ENCODE assay signal across 12 mouse cellular contexts in the genomic region with DNA sequence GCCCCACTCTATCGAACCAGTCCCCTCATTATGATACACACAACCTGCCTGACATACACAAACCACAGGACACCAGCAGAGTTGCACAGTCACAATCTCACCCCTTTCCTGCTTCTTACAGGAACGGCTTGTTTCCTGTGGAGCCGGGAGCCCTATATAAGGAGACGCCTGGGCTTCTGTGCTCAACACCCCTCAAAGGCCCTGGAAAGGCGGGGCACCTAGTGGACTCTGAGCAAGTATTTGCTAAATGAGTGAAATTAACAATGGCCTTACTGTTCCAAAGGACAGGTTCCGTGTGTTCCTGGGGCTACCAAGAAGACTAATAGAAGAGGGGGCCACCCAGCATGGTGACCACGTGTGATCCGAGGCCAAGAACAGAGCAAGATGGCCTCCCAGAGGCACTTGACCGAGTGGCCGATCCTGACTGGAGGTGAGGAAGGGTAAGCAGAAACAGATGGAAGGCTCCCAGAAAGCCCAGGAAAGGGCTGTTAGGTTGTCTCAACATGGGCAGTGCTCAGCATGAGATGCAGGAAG. TPM values are rescaled to one million over a fixed set of nuclear protein-coding genes. Genes with fewer than 3 reads are reported as not detected.
A peak's percentile ranks its signal among the peaks of the same experiment; 100 is the strongest.
DNase-seq lines count a peak whose midpoint lies in the region; ATAC-seq and TF ChIP-seq lines count a peak whose summit lies in the region.
"Had no signal": no experiment of that assay in that cellular context is flagged by ENCODE, and none has a peak within 500 bp of the region (broad histone marks: within the 10 kb centered on the region; RNA-seq: fewer than 3 reads in every experiment).

No protein-coding gene starts in this region.

- DNase-seq in heart, adult 11 months = no peak
- no peak for DNase-seq in neural tube, embryonic 10.5 days (ENCODE audit: extremely low spot score, low spot score)
- no peak for DNase-seq in hindbrain, postnatal 0 days (ENCODE audit: low spot score)
- no peak for DNase-seq in right cerebral cortex, postnatal 14 days
- DNase-seq in layer of hippocampus, adult 9-11 months = no peak
- DNase-seq: gastrocnemius, postnatal 14 days; kidney, adult 8-10 months; thymus, postnatal 36 days had no signal

- no peak overlapping the region for H3K4me3 ChIP-seq in heart, embryonic 16.5 days (ENCODE audit: low read length)
- H3K4me3 ChIP-seq in neural tube, embryonic 15.5 days (replicated peaks) = no peak overlapping the region
- H3K4me3 ChIP-seq in hindbrain, postnatal 0 days (ENCODE audit: low read length) = no peak overlapping the region
- H3K4me3 ChIP-seq: myocyte had no signal

- peak overlapping the region; percentile 2; the same call in 1 of the 2 replicates for H3K9ac ChIP-seq in heart, embryonic 16.5 days (ENCODE audit: low read length)
- no peak overlapping the region for H3K9ac ChIP-seq in neural tube, embryonic 15.5 days (replicated peaks)
- H3K9ac ChIP-seq in hindbrain, postnatal 0 days (replicated peaks; ENCODE audit: low read length) = no peak overlapping the region

- H3K9me3 ChIP-seq in heart, embryonic 16.5 days (replicated peaks; ENCODE audit: control insufficient read depth, low read length) = no peaks in the 10 kb centered on the region
- no peaks in the 10 kb centered on the region for H3K9me3 ChIP-seq in neural tube, embryonic 15.5 days (replicated peaks)
- no peaks in the 10 kb centered on the region for H3K9me3 ChIP-seq in hindbrain, postnatal 0 days (ENCODE audit: low read length)

- no peak for TF ChIP-seq CTCF in hindbrain, postnatal 0 days (IDR thresholded peaks at IDR 0.05; ENCODE audit: low read depth)

- 71% methylated on average over 10 of the region's 10 CpGs for WGBS in heart, embryonic 16.5 days
- 90% methylated on average over 10 of the region's 10 CpGs for WGBS in neural tube, embryonic 15.5 days
- 83% methylated on average over 10 of the region's 10 CpGs for WGBS in hindbrain, postnatal 0 days

- no peak overlapping the region for H3K4me2 ChIP-seq in heart, embryonic 16.5 days (ENCODE audit: low read depth, low read length)
- no peak overlapping the region for H3K4me2 ChIP-seq in neural tube, embryonic 15.5 days
- no peak overlapping the region for H3K4me2 ChIP-seq in hindbrain, postnatal 0 days (ENCODE audit: low read depth, low read length)

- H3K27me3 ChIP-seq in heart, embryonic 16.5 days (ENCODE audit: control insufficient read depth, insufficient read depth, low read length) = no peaks in the 10 kb centered on the region
- H3K27me3 ChIP-seq in neural tube, embryonic 15.5 days (replicated peaks) = no peaks in the 10 kb centered on the region
- no peaks in the 10 kb centered on the region for H3K27me3 ChIP-seq in hindbrain, postnatal 0 days (ENCODE audit: insufficient read depth, low read length)

- no peak for ATAC-seq in heart, embryonic 16.5 days (replicated peaks; ENCODE audit: extremely low read depth, insufficient read depth, low FRiP score)
- no peak for ATAC-seq in neural tube, embryonic 15.5 days (ENCODE audit: low FRiP score)
- no peak for ATAC-seq in hindbrain, postnatal 0 days
- ATAC-seq: activated CD4-positive, CD25-positive, alpha-beta regulatory T cell, adult 4 months had no signal

- H3K27ac ChIP-seq in heart, embryonic 16.5 days (ENCODE audit: low read length) = peak overlapping the region; percentile 95
- peak overlapping the region; percentile 37; the same call in 1 of the 2 replicates for H3K27ac ChIP-seq in neural tube, embryonic 15.5 days (replicated peaks)
- 0 out of 2 replicates have a peak overlapping the region, but pooled peaks have one; percentile 27 for H3K27ac ChIP-seq in hindbrain, postnatal 0 days

- H3K4me1 ChIP-seq in heart, embryonic 16.5 days (ENCODE audit: control insufficient read depth, insufficient read depth, low read length) = peaks cover 61% of the 10 kb centered on the region
- H3K4me1 ChIP-seq in neural tube, embryonic 15.5 days = peaks cover 44% of the 10 kb centered on the region
- H3K4me1 ChIP-seq in hindbrain, postnatal 0 days (ENCODE audit: insufficient read depth, low read length) = peaks cover 3% of the 10 kb centered on the region; the same call in 1 of the 2 replicates

- H3K36me3 ChIP-seq in heart, embryonic 16.5 days (ENCODE audit: control insufficient read depth, insufficient read depth) = peaks cover 16% of the 10 kb centered on the region
- H3K36me3 ChIP-seq in neural tube, embryonic 15.5 days = peaks cover 14% of the 10 kb centered on the region
- peaks cover 14% of the 10 kb centered on the region; the same call in 1 of the 2 replicates for H3K36me3 ChIP-seq in hindbrain, postnatal 0 days (ENCODE audit: insufficient read depth, low read length)

RNA-seq across cellular contexts. Expression of a gene that starts 5.9 kb away (rescaled TPM):
- polyA plus RNA-seq in heart, embryonic 16.5 days (2015; fragmentation: Nextera tagmentation; extraction: Ambion mirVana) = 101 and 104 TPM in 2 replicates
- 106 and 119 TPM in 2 replicates for polyA plus RNA-seq in neural tube, embryonic 15.5 days (2015; fragmentation: Nextera tagmentation; extraction: Ambion mirVana)
- total RNA-seq in hindbrain, postnatal 0 days (2014; rRNA removed) = 72.6 and 81.4 TPM in 2 replicates
- 84.3 and 87.7 TPM in 2 replicates for polyA plus RNA-seq in hindbrain, postnatal 0 days (2015; fragmentation: Nextera tagmentation; extraction: Ambion mirVana)

RNA-seq across cellular contexts. Expression of a gene that starts 10.5 kb away (rescaled TPM):
- polyA plus RNA-seq in heart, embryonic 16.5 days (2015; fragmentation: Nextera tagmentation; extraction: Ambion mirVana) = 95.4 and 96.8 TPM in 2 replicates
- 111 and 116 TPM in 2 replicates for polyA plus RNA-seq in neural tube, embryonic 15.5 days (2015; fragmentation: Nextera tagmentation; extraction: Ambion mirVana)
- total RNA-seq in hindbrain, postnatal 0 days (2014; rRNA removed) = 181 and 262 TPM in 2 replicates
- 139 and 145 TPM in 2 replicates for polyA plus RNA-seq in hindbrain, postnatal 0 days (2015; fragmentation: Nextera tagmentation; extraction: Ambion mirVana)

RNA-seq across cellular contexts. Expression of a gene that starts 20.1 kb away (rescaled TPM):
- polyA plus RNA-seq in heart, embryonic 16.5 days (2015; fragmentation: Nextera tagmentation; extraction: Ambion mirVana) = 13.3 and 14.1 TPM in 2 replicates
- polyA plus RNA-seq in neural tube, embryonic 15.5 days (2015; fragmentation: Nextera tagmentation; extraction: Ambion mirVana) = 56.0 and 61.2 TPM in 2 replicates
- 56.1 and 65.8 TPM in 2 replicates for total RNA-seq in hindbrain, postnatal 0 days (2014; rRNA removed)
- 56.6 and 61.6 TPM in 2 replicates for polyA plus RNA-seq in hindbrain, postnatal 0 days (2015; fragmentation: Nextera tagmentation; extraction: Ambion mirVana)

RNA-seq across cellular contexts. Expression of a gene that starts 59.4 kb away (rescaled TPM):
- polyA plus RNA-seq in heart, embryonic 16.5 days (2015; fragmentation: Nextera tagmentation; extraction: Ambion mirVana) = 3.5 and 4.0 TPM in 2 replicates
- 2.8 TPM in 2 replicates for polyA plus RNA-seq in neural tube, embryonic 15.5 days (2015; fragmentation: Nextera tagmentation; extraction: Ambion mirVana)
- total RNA-seq in hindbrain, postnatal 0 days (2014; rRNA removed) = 2.3 and 2.8 TPM in 2 replicates
- polyA plus RNA-seq in hindbrain, postnatal 0 days (2015; fragmentation: Nextera tagmentation; extraction: Ambion mirVana) = 1.7 and 2.3 TPM in 2 replicates

Comparison
In these comparisons a context has a peak if more than half of its experiments do, and no peak if none do; other contexts are left out.
1. H3K27ac ChIP-seq: peak in every context shown above with its lines; median percentile 95 in heart, embryonic 16.5 days; 37 in neural tube, embryonic 15.5 days; 27 in hindbrain, postnatal 0 days.